Mouse (Mus musculus): ENCODE measurements around the gene Kdm7a.

DNA sequence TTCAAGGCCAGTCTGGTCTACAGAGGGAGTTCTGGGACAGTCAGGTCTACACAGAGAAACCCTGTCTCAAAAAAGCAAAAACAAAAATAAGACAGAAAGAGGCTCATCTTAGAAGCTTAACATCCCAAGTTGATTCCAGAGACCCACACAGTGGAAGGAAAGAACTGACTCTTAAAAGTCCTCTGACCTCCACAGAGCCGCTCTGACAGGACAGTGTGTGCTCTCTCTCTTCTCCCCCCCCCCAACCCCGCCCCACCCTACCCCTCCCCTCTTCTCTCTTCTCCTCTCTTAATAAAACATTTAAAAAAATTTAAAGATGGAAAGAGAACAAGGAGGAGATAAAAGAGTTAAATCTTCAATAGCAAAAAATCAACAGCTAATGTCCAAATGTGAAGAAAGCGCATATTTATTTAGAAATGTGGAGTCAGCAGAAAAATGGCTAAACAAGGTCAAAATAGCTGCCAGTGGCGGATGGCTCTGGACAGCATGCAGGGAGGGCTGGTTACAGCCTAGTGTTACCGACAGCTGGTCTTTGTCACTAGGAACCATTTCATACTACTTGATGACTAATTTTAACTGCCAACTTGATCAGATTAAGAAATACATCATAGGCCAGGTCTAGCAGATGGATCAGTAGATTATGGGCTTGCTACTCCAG is 8.5 kb upstream of the Kdm7a start:
- TF ChIP-seq USF1 (IDR thresholded peaks at IDR 0.05; ENCODE audit: low read depth) (no peak), CTCF (IDR thresholded peaks at IDR 0.05; ENCODE audit: control insufficient read depth, insufficient read depth, insufficient read length) (no peak)

All from C2C12 (cell line).